Mouse (Mus musculus): ENCODE data around the gene Gemin4. TPM values are rescaled to one million over a fixed set of nuclear protein-coding genes. Genes with fewer than 3 reads are reported as not detected.
A peak's percentile ranks its signal among the peaks of the same experiment; 100 is the strongest.

The Gemin4 gene
- total and polyA plus RNA-seq, 3 experiments, result 41.3 to 51.6 (median 46.5) TPM

DNA sequence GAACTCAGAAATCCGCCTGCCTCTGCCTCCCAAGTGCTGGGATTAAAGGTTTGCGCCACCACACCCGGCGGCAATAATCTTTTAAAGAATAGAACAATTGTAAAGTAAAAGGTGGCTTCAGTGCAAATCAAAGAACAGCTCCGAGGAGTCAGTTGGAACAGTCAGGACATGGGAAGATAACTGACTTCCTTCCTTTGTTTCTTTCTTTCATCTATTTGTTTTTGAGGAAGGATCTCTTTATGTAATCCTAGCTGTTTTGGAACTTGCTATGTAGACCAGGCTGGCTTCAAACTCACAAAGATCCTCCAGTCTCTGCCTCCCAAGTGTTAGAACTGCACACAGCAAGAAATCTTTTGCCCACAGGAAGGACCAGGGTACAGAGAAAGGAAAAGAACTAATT lies 7.2 kb upstream of the Gemin4 start:
- no peak for DNase-seq (ENCODE audit: extremely low read depth)

DNA sequence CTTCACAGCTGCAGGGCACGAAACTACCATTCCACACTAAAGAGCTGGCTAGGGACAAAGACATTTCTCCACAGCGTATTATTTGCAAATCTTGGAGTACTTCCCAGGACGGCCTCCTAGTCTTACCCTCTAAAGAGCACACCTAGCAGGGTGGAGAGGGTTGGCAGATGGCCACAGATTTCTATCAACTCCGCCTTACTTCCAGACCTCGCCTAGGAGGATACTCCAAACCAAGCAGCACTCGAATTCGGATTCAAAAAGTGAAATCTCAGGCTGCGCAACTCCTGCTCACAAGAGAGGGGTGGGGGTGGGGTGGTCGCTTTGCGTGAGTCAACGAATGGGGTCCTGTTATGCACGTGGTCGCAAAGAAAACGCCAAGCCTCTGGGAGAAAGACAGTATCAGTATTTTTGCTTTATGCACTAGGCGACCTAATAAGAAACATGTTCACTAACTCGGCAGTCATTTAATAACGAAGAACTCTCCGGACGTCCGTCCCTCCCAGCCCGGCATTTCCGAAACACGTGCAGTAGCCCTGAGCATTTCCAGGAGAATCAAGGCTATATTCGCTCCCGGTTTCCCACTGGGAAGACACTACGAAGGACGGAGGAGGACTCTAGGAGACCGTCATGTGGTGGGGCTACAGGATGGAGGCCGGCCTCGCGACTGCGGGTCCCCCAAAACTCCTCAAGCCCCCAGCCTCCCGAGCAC lies 629 bp downstream of the Gemin4 start:
- H3K27me3 ChIP-seq (replicated peaks), result no peaks in the 10 kb centered on the region
- peak overlapping the region; percentile 47 for H3K4me2 ChIP-seq (ENCODE audit: insufficient read depth, low read depth, poor library complexity, severe bottlenecking)
- peak overlapping the region; percentile 86 for H3K9ac ChIP-seq (ENCODE audit: insufficient read depth, low read depth)
- H3K27ac ChIP-seq (ENCODE audit: insufficient read depth, low read depth), result peak overlapping the region; percentile 9; the same call in 1 of the 2 replicates
- TF ChIP-seq BHLHE40 (IDR thresholded peaks at IDR 0.05; ENCODE audit: low read depth, low read length) (peak; percentile 74), MXI1 (IDR thresholded peaks at IDR 0.05; ENCODE audit: low read depth, low read length) (peak; percentile 97), CHD2 (IDR thresholded peaks at IDR 0.05; ENCODE audit: low read length) (peak; percentile 63), MYC (IDR thresholded peaks at IDR 0.05; ENCODE audit: low read depth, low read length) (peak; percentile 98), MAX (IDR thresholded peaks at IDR 0.05; ENCODE audit: low read length) (peak; percentile 93), ETS1 (conservative IDR thresholded peaks at IDR 0.05; ENCODE audit: low read depth, low read length) (no peak), NRF1 (IDR thresholded peaks at IDR 0.05; ENCODE audit: low read depth, low read length) (no peak)
- H3K4me1 ChIP-seq (ENCODE audit: control insufficient read depth in 1 of 2, insufficient read depth in 2 of 2), result peaks cover 3 to 28% of the 10 kb centered on the region in 2 experiments; a peak in 3 of 4 replicates
- H3K36me3 ChIP-seq (replicated peaks in 1 of 2; ENCODE audit: control insufficient read depth in 1 of 2, insufficient read depth in 1 of 2, low read length in 1 of 2), result peaks cover 37 to 75% of the 10 kb centered on the region in 2 experiments
- in situ Hi-C loops (cut with MboI; ENCODE audit: low pct_ligation_motif_present, low pct_unique_long_range_greater_than_20kb, low sequenced_read_pairs) (no loop called here), dilution Hi-C loops (cut with MboI; ENCODE audit: extremely low pct_ligation_motif_present, extremely low pct_unique_long_range_greater_than_20kb, low sequenced_read_pairs) (no loop called here)
- peaks cover 20% of the 10 kb centered on the region for H3K79me2 ChIP-seq (replicated peaks; ENCODE audit: control insufficient read depth, extremely low read depth, insufficient read depth, poor library complexity, severe bottlenecking)
- no peaks in the 10 kb centered on the region for H3K9me3 ChIP-seq (replicated peaks; ENCODE audit: low read length)
- DNase-seq (ENCODE audit: extremely low read depth), result peak; percentile 61
- H3K4me3 ChIP-seq (replicated peaks in 1 of 3; ENCODE audit: low read depth in 2 of 3, low read length in 2 of 3, poor library complexity in 1 of 3), result peak overlapping the region; percentile 74 to 97 (median 78)

More for the DNA sequence above, 7.2 kb upstream of the Gemin4 start:
- no peaks in the 10 kb centered on the region for H3K27me3 ChIP-seq (replicated peaks)
- no peak overlapping the region for H3K27ac ChIP-seq (ENCODE audit: insufficient read depth, low read depth)
- H3K36me3 ChIP-seq (replicated peaks in 1 of 2; ENCODE audit: control insufficient read depth in 1 of 2, insufficient read depth in 1 of 2, low read length in 1 of 2), result peaks cover 25 to 72% of the 10 kb centered on the region in 2 experiments
- H3K79me2 ChIP-seq (replicated peaks; ENCODE audit: control insufficient read depth, extremely low read depth, insufficient read depth, poor library complexity, severe bottlenecking), result no peaks in the 10 kb centered on the region
- dilution Hi-C loops (cut with MboI; ENCODE audit: extremely low pct_ligation_motif_present, extremely low pct_unique_long_range_greater_than_20kb, low sequenced_read_pairs), result no loop called here
- in situ Hi-C loops (cut with MboI; ENCODE audit: low pct_ligation_motif_present, low pct_unique_long_range_greater_than_20kb, low sequenced_read_pairs), result no loop called here
- H3K4me3 ChIP-seq (replicated peaks in 1 of 3; ENCODE audit: low read depth in 2 of 3, low read length in 2 of 3, poor library complexity in 1 of 3), result no peak overlapping the region
- TF ChIP-seq CTCF (conservative IDR thresholded peaks at IDR 0.05 in 1 of 2, IDR thresholded peaks at IDR 0.05 in 1 of 2; ENCODE audit: low read depth in 2 of 2, low read length in 2 of 2), result no peak
- TF ChIP-seq TCF12 (IDR thresholded peaks at IDR 0.05; ENCODE audit: low read depth, low read length), result no peak
- TF ChIP-seq SMC3 (IDR thresholded peaks at IDR 0.05; ENCODE audit: low read depth, low read length), result no peak
- TF ChIP-seq NRF1 (IDR thresholded peaks at IDR 0.05; ENCODE audit: low read depth, low read length), result no peak
- TF ChIP-seq GABPA (IDR thresholded peaks at IDR 0.05; ENCODE audit: insufficient replicate concordance, low read depth, low read length), result no peak
- no peak for TF ChIP-seq MYC (IDR thresholded peaks at IDR 0.05; ENCODE audit: low read depth, low read length)
- TF ChIP-seq JUN (IDR thresholded peaks at IDR 0.05; ENCODE audit: insufficient read depth, low read depth, low read length), result no peak
- no peak for TF ChIP-seq ELF1 (IDR thresholded peaks at IDR 0.05; ENCODE audit: low read depth, low read length)
- no peak for TF ChIP-seq ETS1 (conservative IDR thresholded peaks at IDR 0.05; ENCODE audit: low read depth, low read length)
- no peak for TF ChIP-seq MAFK (IDR thresholded peaks at IDR 0.05; ENCODE audit: insufficient replicate concordance, low read length)
- no peak for TF ChIP-seq IRF4 (IDR thresholded peaks at IDR 0.05; ENCODE audit: low read depth, low read length)
- no peak for TF ChIP-seq EP300 (IDR thresholded peaks at IDR 0.05; ENCODE audit: low read length)
- no peak for TF ChIP-seq MAZ (IDR thresholded peaks at IDR 0.05; ENCODE audit: low read depth, low read length)
- no peak for TF ChIP-seq UBTF (IDR thresholded peaks at IDR 0.05; ENCODE audit: low read depth, low read length)
- TF ChIP-seq USF2 (conservative IDR thresholded peaks at IDR 0.05; ENCODE audit: low read depth, low read length), result no peak
- TF ChIP-seq KAT2A (IDR thresholded peaks at IDR 0.05; ENCODE audit: insufficient replicate concordance, low read length), result no peak
- no peak for TF ChIP-seq RCOR1 (conservative IDR thresholded peaks at IDR 0.05; ENCODE audit: low read depth, low read length)
- TF ChIP-seq PAX5 (IDR thresholded peaks at IDR 0.05; ENCODE audit: low read length), result no peak
- TF ChIP-seq SIN3A (IDR thresholded peaks at IDR 0.05; ENCODE audit: low read length), result no peak
- no peaks in the 10 kb centered on the region for H3K9me3 ChIP-seq (replicated peaks; ENCODE audit: low read length)
- no peak overlapping the region for H3K4me2 ChIP-seq (ENCODE audit: insufficient read depth, low read depth, poor library complexity, severe bottlenecking)
- H3K9ac ChIP-seq (ENCODE audit: insufficient read depth, low read depth), result no peak overlapping the region
- H3K4me1 ChIP-seq (ENCODE audit: control insufficient read depth in 1 of 2, insufficient read depth in 2 of 2), result no peaks in the 10 kb centered on the region

Data from CH12.LX (cell line).